Mouse (Mus musculus): ENCODE measurements around the gene Ncoa1. TPM values are rescaled to one million over a fixed set of nuclear protein-coding genes. Genes with fewer than 3 reads are reported as not detected.

The Ncoa1 gene
- total and polyA plus RNA-seq, 3 experiments: 36.0 to 65.0 (median 45.0) TPM

GRCm38 (mm10) chr12:4505298-4505697, 28.3 kb upstream of the Ncoa1 start:
- Histone ChIP-seq H3K27ac (ENCODE audit: control insufficient read depth, low read depth, low read length) (peak overlapping the region; percentile 33; the same call in 1 of the 2 replicates), H3K79me2 (ENCODE audit: control insufficient read depth, insufficient read depth, low read length, poor library complexity) (no peaks in the 10 kb centered on the region), H3K27me3 (ENCODE audit: control insufficient read depth in 1 of 2, insufficient read depth in 2 of 2, low read length in 2 of 2) (no peaks in the 10 kb centered on the region), H3K9ac (ENCODE audit: control insufficient read depth, low read depth, low read length, poor library complexity, severe bottlenecking) (no peak overlapping the region), H3K36me3 (ENCODE audit: control insufficient read depth in 1 of 2, insufficient read depth in 2 of 2, low read length in 2 of 2) (peaks cover 0 to 34% of the 10 kb centered on the region in 2 experiments; a peak in 2 of 4 replicates), H3K4me3 (ENCODE audit: control insufficient read depth in 1 of 2, insufficient read depth in 1 of 2, low read depth in 2 of 2, low read length in 2 of 2) (peak overlapping the region in 1 of 2 experiments; percentile 10; a peak in 2 of 4 replicates), H3K4me1 (ENCODE audit: control insufficient read depth in 1 of 2, insufficient read depth in 2 of 2, low read length in 2 of 2) (peaks cover 18% of the 10 kb centered on the region in 2 experiments), H3K9me3 (replicated peaks; ENCODE audit: insufficient read depth, low read length) (no peaks in the 10 kb centered on the region)
- peak; percentile 50 for DNase-seq (ENCODE audit: low read depth, low spot score)
- TF ChIP-seq MYC (IDR thresholded peaks at IDR 0.05; ENCODE audit: low read depth, low read length): no peak
- 0 out of 2 replicates have a peak, but pooled peaks have one; percentile 22 for TF ChIP-seq MAX (IDR thresholded peaks at IDR 0.05; ENCODE audit: low read length)
- no peak for TF ChIP-seq BHLHE40 (IDR thresholded peaks at IDR 0.05; ENCODE audit: borderline replicate concordance, low read depth, low read length)
- TF ChIP-seq TAL1 (IDR thresholded peaks at IDR 0.05; ENCODE audit: low read length): no peak

GRCm38 (mm10) chr12:4503673-4504326, 26.8 kb upstream of the Ncoa1 start:
- H3K4me1 ChIP-seq (ENCODE audit: control insufficient read depth in 1 of 2, insufficient read depth in 2 of 2, low read length in 2 of 2): peaks cover 18% of the 10 kb centered on the region in 2 experiments
- no peaks in the 10 kb centered on the region for H3K27me3 ChIP-seq (ENCODE audit: control insufficient read depth in 1 of 2, insufficient read depth in 2 of 2, low read length in 2 of 2)

GRCm38 (mm10) chr12:4501916-4502315, 24.9 kb upstream of the Ncoa1 start:
- H3K4me1 ChIP-seq (ENCODE audit: control insufficient read depth in 1 of 2, insufficient read depth in 2 of 2, low read length in 2 of 2): peaks cover 21 to 25% of the 10 kb centered on the region in 2 experiments
- TF ChIP-seq ZC3H11A (IDR thresholded peaks at IDR 0.05; ENCODE audit: low read depth, low read length): no peak
- peak; percentile 74; the same call in 1 of the 2 replicates for TF ChIP-seq BHLHE40 (IDR thresholded peaks at IDR 0.05; ENCODE audit: borderline replicate concordance, low read depth, low read length)
- TF ChIP-seq MYB (IDR thresholded peaks at IDR 0.05; ENCODE audit: low read depth, low read length): peak; percentile 96
- peak; percentile 46; the same call in 1 of the 2 replicates for TF ChIP-seq ZMIZ1 (IDR thresholded peaks at IDR 0.05; ENCODE audit: low read depth, low read length)
- peak; percentile 100 for TF ChIP-seq EP300 (IDR thresholded peaks at IDR 0.05; ENCODE audit: low read depth in 1 of 2, low read length in 2 of 2)
- peak; percentile 100 for TF ChIP-seq RCOR1 (IDR thresholded peaks at IDR 0.05; ENCODE audit: low read depth, low read length)
- peak; percentile 99 for TF ChIP-seq GATA1 (IDR thresholded peaks at IDR 0.05; ENCODE audit: low read depth, low read length)
- TF ChIP-seq RAD21 (IDR thresholded peaks at IDR 0.05; ENCODE audit: low read depth, low read length): no peak; the same call in 1 of the 2 replicates
- no peak for TF ChIP-seq GABPA (IDR thresholded peaks at IDR 0.05; ENCODE audit: low read depth, low read length)
- peak; percentile 57; the same call in 1 of the 2 replicates for TF ChIP-seq ELF1 (IDR thresholded peaks at IDR 0.05; ENCODE audit: low read depth, low read length)
- TF ChIP-seq CHD1 (IDR thresholded peaks at IDR 0.05; ENCODE audit: low read depth, low read length): no peak
- peak; percentile 97 for TF ChIP-seq ZNF384 (IDR thresholded peaks at IDR 0.05; ENCODE audit: low read depth, low read length)
- no peak for TF ChIP-seq POLR2A (IDR thresholded peaks at IDR 0.05; ENCODE audit: control insufficient read depth in 1 of 2, insufficient read depth in 1 of 2, low read depth in 1 of 2, low read length in 2 of 2, poor library complexity in 1 of 2)
- TF ChIP-seq POLR2AphosphoS5 (IDR thresholded peaks at IDR 0.05; ENCODE audit: borderline replicate concordance, low read depth, low read length): no peak
- TF ChIP-seq JUND (IDR thresholded peaks at IDR 0.05; ENCODE audit: low read depth, low read length): no peak
- no peak for TF ChIP-seq USF2 (IDR thresholded peaks at IDR 0.05; ENCODE audit: borderline replicate concordance in 1 of 2, insufficient read depth in 1 of 2, low read depth in 1 of 2, low read length in 2 of 2)
- TF ChIP-seq CHD2 (IDR thresholded peaks at IDR 0.05; ENCODE audit: low read length): peak; percentile 59; the same call in 1 of the 2 replicates
- TF ChIP-seq MAZ (IDR thresholded peaks at IDR 0.05; ENCODE audit: low read depth, low read length): peak; percentile 55; the same call in 1 of the 2 replicates
- TF ChIP-seq TAL1 (IDR thresholded peaks at IDR 0.05; ENCODE audit: low read length): peak; percentile 93
- TF ChIP-seq SIN3A (IDR thresholded peaks at IDR 0.05; ENCODE audit: low read length): peak; percentile 81
- peak; percentile 64; the same call in 1 of the 2 replicates for TF ChIP-seq MEF2A (IDR thresholded peaks at IDR 0.05; ENCODE audit: extremely low read depth, insufficient replicate concordance, low read depth, low read length, poor library complexity, severe bottlenecking)

More at GRCm38 (mm10) chr12:4503673-4504326, 26.8 kb upstream of the Ncoa1 start:
- peaks cover 0 to 34% of the 10 kb centered on the region in 2 experiments; a peak in 2 of 4 replicates for H3K36me3 ChIP-seq (ENCODE audit: control insufficient read depth in 1 of 2, insufficient read depth in 2 of 2, low read length in 2 of 2)
- no peak overlapping the region for H3K9ac ChIP-seq (ENCODE audit: control insufficient read depth, low read depth, low read length, poor library complexity, severe bottlenecking)
- no peaks in the 10 kb centered on the region for H3K79me2 ChIP-seq (ENCODE audit: control insufficient read depth, insufficient read depth, low read length, poor library complexity)
- H3K27ac ChIP-seq (ENCODE audit: control insufficient read depth, low read depth, low read length): no peak overlapping the region
- no peak for TF ChIP-seq MAFK (IDR thresholded peaks at IDR 0.05; ENCODE audit: borderline replicate concordance, low read depth, low read length)
- no peak for TF ChIP-seq CHD2 (IDR thresholded peaks at IDR 0.05; ENCODE audit: low read length)
- no peaks in the 10 kb centered on the region for H3K9me3 ChIP-seq (replicated peaks; ENCODE audit: insufficient read depth, low read length)
- no peak for DNase-seq (ENCODE audit: low read depth, low spot score)
- H3K4me3 ChIP-seq (ENCODE audit: control insufficient read depth in 1 of 2, insufficient read depth in 1 of 2, low read depth in 2 of 2, low read length in 2 of 2): no peak overlapping the region

More at GRCm38 (mm10) chr12:4501916-4502315, 24.9 kb upstream of the Ncoa1 start:
- Histone ChIP-seq H3K9me3 (replicated peaks; ENCODE audit: insufficient read depth, low read length) (no peaks in the 10 kb centered on the region), H3K36me3 (ENCODE audit: control insufficient read depth in 1 of 2, insufficient read depth in 2 of 2, low read length in 2 of 2) (peaks cover 0 to 41% of the 10 kb centered on the region in 2 experiments; a peak in 2 of 4 replicates), H3K27me3 (ENCODE audit: control insufficient read depth in 1 of 2, insufficient read depth in 2 of 2, low read length in 2 of 2) (no peaks in the 10 kb centered on the region), H3K4me3 (ENCODE audit: control insufficient read depth in 1 of 2, insufficient read depth in 1 of 2, low read depth in 2 of 2, low read length in 2 of 2) (no peak overlapping the region), H3K79me2 (ENCODE audit: control insufficient read depth, insufficient read depth, low read length, poor library complexity) (no peaks in the 10 kb centered on the region), H3K9ac (ENCODE audit: control insufficient read depth, low read depth, low read length, poor library complexity, severe bottlenecking) (no peak overlapping the region), H3K27ac (ENCODE audit: control insufficient read depth, low read depth, low read length) (peak overlapping the region; percentile 65)
- peak; percentile 92 for DNase-seq (ENCODE audit: low read depth, low spot score)

All from MEL (cell line).